Mouse (Mus musculus) left cerebral cortex, postnatal 14 days (tissue): ENCODE measurements around the gene Psma5. TPM values are rescaled to one million over a fixed set of nuclear protein-coding genes. Genes with fewer than 3 reads are reported as not detected.

Source experiments
- DNase-seq, 2 experiments: peaks; one replicate each; pipeline ENCODE4 v3.0.0; 2021 to 2022; ENCODE audit warnings: low spot score in 2 of 2, mixed read lengths in 1 of 2
- intact Hi-C: fragments of 180-260 bp; cut with DNase I; formaldehyde crosslinking; loops from one replicate; pipeline ENCODE4 v1.15.1; 2025
- total RNA-seq, 2 experiments: library from RNA; stranded (reverse); gene quantifications; 2 replicates each; pipeline ENCODE4 v1.2.3; 2021

Psma5 gene
- total RNA-seq, 2 experiments from 2014 or later: 83.4 to 89.6 TPM

DNA sequence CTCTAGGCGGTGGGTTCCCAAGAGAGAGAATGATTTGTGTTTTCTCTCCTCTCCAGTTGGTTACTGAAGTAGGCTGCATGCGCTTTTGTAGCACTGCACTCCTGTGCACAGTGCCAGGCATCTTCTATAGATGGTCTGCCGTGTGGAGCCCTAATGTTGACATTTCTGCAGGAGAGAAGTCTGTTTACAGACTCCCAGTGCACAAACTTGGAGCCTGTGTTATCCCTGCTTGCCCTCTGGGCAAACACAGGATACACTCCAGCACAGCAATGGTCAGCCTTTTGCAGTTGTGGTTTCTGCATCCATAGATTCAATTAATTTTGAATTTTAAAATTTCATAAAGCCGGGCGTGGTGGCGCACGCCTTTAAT lies 40.3 kb downstream of the Psma5 start:
- intact Hi-C loops: no loop called here

DNA sequence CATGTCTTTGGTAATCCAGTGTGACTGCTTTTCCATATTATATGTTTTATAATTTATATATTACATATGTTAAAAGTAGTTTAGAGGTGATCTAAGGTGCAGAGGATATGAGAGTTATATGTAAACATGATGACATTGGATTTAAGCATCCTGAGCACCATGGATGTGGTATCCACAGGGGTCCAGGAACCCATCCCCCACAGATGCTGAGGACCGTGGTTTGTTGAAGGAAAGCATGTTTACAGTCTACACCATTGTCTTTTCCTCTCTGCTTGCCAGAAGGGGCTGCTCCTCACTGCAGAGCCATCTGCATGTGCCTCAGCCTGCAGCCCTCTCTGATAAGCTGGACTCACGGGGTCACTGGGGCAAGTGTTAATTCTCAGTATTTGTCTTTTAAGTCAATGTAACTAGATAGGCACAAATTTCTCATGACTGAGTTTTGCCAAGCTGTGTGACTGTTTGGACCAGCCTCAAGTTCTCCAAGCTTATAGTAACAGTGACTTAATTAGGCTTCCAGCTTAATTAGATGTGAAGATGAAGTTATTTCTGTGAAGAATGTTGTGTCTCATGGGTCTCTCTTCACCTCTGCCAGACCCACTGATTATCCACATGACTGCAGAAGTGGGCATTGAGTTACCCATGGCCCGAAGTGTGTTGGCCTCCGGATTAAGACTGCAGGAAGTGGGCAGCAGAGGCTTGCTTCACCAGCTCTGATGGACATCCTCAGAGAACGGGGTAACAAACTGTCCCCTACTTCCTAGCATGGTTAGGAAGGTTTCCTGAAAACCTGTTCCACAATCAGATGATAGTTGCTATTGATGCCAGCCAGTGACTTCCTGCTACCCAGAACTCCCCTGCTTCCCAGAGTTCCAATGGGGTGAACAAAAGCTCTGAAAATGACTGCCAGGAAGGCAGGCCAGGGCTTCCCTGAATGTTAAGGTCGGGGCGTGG lies 41.2 kb downstream of the Psma5 start:
- DNase-seq: no peak
- intact Hi-C loops: no loop called here

More for the DNA sequence above, 40.3 kb downstream of the Psma5 start:
- DNase-seq: no peak

DNA sequence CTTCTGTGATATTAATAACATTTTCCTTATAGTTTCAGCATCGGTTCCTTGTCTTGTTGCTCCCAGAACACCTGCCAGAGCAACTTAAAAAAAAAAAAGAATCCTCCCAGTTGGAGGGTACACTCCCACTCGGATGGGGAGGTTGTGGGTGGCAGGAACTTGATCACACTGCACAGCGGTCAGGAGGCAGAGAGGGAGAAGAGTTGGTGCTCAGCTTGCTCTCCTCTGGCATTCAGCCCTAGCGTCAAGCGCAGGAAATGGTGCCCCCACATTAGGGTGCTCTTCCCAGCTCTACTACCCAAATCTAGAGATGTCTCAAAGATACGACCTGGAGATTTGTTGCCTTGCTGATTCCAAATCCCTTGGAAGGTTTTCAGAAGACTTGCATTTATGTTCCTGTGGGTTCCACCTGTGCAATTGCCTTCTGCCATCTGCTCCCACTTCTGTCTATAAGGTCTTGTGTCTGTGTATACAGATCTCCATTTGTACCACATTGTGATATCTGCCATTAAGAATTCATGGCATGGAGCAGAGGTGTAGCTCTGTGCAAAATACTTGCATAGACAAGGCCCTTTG lies 43.8 kb downstream of the Psma5 start:
- intact Hi-C loops: no loop called here
- DNase-seq: no peak

DNA sequence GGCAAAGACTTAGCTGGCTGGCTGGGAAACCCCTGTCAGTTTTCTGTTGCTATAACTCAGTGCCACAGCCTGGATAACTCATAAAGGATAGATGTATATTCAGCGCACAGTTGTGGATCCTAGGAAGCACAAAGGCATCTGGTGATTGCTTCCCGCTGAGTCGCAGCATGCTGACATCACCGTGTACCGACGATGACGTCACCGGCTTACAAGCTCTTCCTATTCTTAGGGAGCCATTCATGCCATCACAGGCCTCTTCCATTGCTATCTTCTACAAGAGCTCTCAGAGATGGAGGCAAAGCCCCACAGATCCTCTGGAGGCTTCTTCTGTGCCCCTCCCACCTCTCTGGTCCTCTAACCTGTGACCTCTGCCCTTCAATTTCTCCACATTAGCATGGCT lies 47.0 kb downstream of the Psma5 start:
- intact Hi-C loops: no loop called here
- no peak for DNase-seq

DNA sequence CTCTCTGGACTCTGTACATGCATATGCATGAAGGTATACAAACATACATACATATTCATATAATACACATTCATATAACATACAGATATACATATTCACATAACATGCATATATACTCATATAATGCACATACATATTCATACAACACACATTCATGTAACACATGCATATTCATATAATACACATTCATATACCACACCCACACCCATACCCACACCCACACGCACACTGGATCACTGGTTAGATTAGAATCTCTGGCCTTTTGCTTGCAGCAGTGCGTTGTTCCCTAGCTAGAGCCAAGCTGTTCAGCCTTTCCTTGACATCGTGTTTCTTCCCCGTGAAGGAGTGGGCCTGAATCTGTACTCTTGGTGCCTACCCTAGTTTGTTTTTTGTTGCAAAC lies 48.0 kb downstream of the Psma5 start:
- intact Hi-C loops: no loop called here

DNA sequence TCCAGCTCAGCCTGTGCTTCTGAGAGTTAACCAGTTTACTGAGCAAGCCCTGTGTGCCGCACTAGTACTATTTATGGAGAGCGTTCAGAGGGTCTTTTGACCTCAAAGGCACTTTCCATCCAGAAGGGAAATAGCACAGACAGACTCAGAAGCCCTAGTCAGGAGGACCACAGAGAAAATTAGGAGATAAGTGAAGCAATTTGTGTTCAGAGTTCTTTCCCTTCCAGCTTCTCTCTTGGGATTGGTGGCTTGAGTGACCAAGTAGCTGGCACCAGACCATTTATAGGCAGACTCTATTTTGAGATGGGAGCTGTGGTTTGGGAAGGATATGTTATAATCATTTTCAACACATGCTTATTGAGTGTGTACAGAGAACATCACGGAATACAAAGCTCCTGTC lies 49.7 kb downstream of the Psma5 start:
- no peak for DNase-seq

More for the DNA sequence above, 48.0 kb downstream of the Psma5 start:
- DNase-seq: no peak

DNA sequence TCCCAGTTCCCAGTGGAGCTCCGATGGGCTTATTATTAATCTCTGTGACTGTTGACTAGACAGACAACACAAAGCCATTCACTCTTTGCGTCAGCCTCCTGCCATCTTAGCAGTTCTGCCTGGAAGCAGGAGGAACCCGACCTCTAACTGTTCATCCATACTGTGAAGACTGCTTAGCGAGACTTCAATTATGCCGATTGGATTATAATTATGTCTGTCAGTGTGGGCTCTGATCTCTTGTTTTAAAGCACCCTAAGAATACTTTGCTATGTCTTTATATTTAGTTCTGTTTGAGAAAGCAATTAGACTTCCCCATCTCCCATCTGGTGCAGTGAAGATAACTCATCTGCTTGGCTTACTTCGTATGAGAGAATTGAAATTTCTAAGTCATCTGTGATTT lies 50.8 kb downstream of the Psma5 start:
- peak in 1 of 2 experiments; percentile 60 for DNase-seq
- intact Hi-C loops: no loop called here

More for the DNA sequence above, 49.7 kb downstream of the Psma5 start:
- intact Hi-C loops: no loop called here

DNA sequence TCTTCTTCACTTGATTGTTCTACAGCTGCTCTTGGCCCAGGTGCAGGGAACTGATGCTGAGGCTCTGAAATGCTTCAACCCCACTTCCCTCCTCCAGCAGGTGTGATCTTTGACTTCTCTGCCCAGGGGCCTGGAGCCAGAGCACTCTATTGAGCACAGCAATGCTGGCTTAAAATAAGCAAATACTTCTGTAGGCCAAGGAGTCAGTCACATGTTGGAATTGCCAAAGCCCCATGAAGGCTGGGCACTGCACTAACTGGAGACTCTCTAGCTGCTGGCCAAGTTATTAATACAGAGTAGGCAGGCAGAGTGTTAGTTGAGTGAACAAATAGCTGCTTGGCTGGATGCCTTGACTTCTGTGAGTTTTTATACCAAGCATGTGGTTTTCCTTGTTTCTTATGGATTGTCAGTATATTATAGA lies 54.2 kb downstream of the Psma5 start:
- no peak for DNase-seq
- intact Hi-C loops: no loop called here

DNA sequence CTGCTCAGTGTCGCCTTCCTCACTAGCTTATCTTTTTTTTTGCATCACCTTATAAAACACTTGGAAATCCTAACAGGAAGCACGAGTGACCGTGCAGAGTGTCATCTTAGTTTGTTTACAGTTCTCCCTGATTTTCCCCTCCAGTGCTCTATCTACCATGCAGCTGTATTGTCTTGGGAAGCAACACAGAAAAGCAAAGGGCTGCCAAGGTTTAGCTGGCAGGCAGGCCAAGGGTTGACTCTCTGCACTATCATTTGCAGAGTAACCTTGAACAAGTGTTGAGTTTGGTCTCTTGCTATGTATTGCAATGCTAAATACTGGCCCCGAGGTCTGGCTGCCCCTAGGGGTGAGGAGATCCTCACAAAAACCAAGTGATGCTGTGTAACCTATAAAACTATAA lies 55.0 kb downstream of the Psma5 start:
- DNase-seq: no peak
- intact Hi-C loops: no loop called here

DNA sequence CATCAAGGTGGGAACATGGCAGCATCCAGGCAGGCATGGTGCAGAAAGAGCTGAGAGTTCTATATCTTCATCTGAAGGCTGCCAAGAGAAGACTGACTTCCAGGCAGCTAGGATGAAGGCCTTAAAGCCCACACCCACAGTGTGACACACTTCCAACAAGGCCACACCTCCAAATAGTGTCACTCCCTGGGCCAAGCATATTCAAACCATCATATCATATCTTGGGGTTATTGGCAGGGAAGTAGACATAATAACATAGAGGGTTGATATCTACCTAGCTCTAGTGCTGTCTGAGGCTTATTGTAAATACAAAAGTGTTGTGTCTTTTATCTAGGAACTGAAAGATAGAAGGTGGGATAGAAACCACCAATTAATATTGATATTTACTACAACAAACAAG lies 55.7 kb downstream of the Psma5 start:
- no peak for DNase-seq
- intact Hi-C loops: no loop called here

DNA sequence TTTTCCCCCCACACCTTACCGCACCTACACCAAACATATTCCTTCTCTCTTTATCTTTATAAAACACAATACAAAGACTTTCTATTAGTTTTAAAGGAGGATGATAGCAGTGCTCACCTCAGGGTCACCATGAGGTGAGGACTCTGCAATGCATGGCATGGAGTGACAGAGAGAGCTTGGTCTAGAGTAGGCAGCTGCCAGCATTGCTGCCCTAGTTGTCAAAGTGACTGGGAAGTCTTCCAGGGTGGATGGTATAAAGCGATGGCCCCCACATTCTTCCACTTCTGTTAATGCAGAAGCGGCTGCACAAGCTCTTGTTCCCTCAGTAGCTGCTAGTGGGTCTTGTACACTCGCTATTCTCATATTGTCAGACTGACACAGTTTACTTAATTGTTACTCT lies 56.4 kb downstream of the Psma5 start:
- DNase-seq: no peak
- intact Hi-C loops: no loop called here

DNA sequence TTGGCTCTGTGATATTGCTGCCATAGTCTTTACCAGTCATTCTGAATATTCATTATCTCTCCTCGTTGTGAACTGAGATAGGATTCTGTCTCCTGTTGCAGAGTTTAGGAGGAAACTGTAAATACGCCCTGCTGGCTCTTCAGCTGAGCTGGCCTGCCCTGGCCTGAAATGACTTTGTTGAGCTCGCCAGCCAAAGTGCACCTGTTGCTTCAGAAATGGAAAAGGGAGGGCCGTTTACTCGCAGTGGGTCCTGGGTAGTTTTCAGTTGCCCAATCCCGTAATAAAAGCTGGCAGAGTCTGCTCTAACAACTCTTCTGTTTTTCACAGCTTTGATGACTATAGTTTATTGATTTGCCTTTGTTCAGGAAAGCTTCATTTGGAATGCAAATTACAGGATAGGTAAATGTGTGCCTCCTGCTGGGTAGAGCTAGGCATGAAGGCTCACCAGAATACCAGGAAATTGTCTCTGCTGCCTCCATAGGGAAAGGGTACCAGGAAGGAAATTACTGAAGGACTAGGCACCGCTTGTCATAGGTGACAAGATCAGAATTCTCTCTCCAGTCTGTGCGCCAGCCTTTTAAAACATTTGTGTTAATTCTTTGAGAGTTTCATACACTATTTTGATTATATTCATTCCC lies 57.4 kb downstream of the Psma5 start:
- DNase-seq: no peak
- intact Hi-C loops: no loop called here

DNA sequence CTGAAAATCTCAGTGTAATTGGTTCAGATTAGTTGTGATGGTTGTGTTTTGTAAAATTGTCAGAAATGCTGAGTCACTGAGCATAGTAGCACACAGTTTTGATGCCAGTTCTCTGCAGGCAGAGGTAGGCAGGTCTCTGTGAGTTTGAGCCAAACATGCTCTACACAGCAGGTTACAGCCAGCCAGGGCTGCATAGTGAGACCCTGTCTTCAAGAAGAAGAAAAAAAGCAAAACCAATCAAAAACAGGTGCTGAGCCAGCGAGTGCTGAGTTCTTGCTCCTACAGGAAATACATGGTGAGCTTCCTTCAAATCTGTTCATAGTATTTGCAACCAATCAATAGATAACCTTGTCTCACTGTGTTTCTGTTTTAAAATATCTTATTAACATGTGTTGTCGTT lies 61.8 kb downstream of the Psma5 start:
- no peak for DNase-seq
- intact Hi-C loops: no loop called here

DNA sequence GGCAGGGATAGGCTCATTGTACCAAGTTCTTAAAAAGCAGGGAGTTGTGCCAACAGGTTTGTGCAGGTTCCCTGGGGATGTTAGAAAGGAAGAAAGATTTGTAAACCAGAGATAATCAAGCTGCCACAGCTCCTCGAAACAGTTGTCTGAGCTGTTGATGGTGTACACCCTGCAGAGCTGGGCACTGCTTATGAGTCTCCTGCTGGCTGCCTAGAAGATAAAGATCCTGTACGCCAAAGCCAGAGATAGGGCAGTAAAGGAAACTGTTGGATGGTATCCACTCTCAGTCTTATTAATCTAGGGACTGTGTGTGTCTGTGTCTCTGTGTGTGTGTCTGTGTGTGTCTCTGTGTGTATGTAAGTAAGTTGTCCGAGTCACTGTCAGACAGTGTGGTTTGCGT lies 64.9 kb downstream of the Psma5 start:
- intact Hi-C loops: loop anchor here (5.0 kb wide), 1 partner anchor 39 kb away; the partner anchor contains the start of gene Sort1
- DNase-seq: no peak

DNA sequence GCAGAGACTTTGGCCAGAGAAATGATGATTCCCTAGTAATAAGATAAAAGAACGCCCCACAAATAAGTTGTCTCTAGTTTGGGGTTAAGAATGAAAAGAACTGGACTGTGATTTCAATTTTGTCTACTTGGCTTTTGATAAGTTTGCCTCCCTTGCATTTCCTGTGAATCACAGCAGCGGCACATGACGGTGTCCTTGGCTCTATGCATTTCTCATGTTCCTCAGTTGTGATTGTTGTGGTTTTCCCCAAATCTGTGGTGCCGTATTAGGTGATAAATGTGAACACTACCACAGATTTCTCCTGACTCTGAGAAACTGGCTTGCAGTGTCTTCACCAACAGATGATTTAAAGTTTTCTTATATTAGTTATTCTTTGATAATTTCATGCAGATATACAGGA lies 65.4 kb downstream of the Psma5 start:
- intact Hi-C loops: loop anchor here (5.0 kb wide), 1 partner anchor 40 kb away; the partner anchor contains the start of gene Sort1

DNA sequence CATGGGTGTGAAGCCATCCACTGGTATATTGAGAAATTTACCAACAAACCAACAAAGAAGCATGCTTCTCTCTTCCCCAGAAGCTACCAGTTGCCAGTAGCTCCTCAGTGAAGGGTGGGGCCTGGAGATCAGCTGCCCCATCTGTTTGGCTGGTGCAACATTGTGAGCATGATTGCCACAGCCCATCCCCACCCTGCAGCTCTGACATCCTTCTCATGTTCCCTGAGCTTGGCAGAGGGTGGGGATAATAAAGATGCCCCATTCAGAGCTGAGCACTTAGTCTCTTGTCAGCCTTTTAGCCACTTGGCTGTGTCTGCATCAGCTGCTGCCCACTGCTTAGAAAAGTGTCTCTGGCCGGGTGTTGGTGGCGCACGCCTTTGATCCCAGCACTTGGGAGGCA lies 66.2 kb downstream of the Psma5 start:
- DNase-seq: no peak
- intact Hi-C loops: loop anchor here (5.0 kb wide), 1 partner anchor 41 kb away; the partner anchor contains the start of gene Sort1

More for the DNA sequence above, 65.4 kb downstream of the Psma5 start:
- DNase-seq: no peak

DNA sequence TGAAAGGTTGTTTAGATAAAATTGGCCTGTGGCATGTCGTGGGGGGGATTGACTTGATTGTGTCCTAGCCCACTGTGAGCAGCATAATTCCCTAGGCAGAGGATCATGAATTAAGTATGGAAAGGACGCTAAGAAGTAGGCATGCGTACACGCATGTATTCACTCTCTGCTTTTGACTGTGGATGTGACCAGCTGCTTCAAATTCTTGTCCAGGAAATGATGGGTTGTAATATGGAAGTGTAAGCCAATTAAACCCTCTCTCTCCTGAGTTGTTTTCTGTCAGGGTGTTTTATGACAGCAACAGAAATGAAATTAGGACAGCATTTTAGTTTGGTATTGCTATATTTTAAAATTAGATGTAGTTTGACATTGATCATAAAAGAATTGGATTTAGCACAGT lies 68.1 kb downstream of the Psma5 start:
- DNase-seq: no peak
- intact Hi-C loops: loop anchor here (5.0 kb wide), 1 partner anchor 43 kb away; the partner anchor contains the start of gene Sort1

DNA sequence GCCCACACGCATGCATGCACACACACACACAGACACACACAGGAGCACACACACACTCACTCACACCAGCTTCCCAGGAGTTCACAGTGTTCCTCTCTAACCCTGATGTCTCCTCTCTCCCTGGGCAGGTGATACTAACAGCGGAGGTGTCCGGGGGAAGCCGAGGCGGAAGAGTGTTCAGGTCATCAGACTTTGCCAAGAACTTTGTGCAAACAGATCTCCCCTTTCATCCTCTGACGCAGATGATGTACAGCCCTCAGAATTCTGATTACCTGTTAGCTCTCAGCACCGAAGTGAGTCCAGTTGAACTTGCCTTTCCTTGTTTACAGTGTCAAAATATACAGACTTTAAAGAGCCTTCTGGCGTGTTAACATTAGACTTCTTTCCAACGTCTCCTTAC lies 68.8 kb downstream of the Psma5 start:
- intact Hi-C loops: no loop called here
- DNase-seq: no peak

DNA sequence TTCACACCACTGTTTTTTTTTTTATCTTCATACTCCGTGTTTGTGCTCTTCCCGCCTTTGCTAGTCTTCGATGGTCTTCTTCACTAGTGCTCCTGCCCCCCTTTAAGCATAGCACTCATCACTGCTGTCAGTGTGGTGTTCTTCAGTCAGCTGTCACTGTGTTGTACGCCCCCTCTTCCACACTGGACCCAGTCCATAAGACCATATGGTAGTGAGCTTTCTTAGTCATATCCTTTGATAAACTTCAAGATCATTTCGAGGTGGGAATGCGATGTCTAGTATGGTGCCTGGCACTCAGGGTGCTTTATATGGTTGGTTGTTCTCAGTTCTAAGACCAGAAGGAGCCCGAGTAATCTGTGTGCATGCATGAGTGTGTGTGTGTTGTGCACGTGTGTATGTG lies 70.5 kb downstream of the Psma5 start:
- intact Hi-C loops: no loop called here
- peak; percentile 49 to 57 for DNase-seq

DNA sequence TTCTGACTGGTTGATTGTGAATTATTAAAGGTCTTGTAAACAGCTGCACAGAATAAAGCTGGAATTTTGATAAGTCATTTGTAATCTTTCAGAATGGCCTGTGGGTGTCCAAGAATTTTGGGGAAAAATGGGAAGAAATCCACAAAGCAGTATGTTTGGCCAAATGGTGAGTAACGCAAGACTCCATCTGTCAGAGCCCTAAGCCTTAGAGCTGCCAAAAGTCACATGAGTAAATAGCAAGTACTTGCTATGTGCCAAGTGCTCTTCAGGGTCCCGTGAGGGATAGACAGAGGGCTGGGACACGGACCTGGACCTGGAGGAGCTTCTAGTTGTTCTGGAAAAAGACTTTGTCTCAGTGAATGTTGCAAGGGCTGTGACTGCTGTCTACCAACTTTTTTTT lies 71.2 kb downstream of the Psma5 start:
- DNase-seq: no peak
- intact Hi-C loops: no loop called here
